In the genomic region with DNA sequence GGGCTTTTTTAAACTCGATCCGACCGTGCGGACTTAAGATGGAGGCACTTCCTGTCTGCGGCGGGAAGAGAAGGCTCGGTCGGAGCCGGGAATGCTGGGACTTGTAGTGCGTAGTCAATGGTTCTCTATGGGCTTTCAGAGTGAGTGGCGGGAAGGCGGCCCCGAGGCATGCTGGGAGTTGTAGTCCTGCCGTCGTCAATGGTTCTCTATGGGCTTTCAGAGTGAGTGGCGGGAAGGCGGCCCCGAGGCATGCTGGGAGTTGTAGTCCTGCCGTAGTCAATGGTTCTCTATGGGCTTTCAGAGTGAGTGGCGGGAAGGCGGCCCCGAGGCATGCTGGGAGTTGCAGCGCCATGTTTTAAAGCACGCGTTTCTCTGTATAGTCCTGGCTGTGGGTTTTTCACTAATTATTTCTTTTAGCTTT, we compare ENCODE assay signal across 8 mouse cellular contexts. TPM values are rescaled to one million over a fixed set of nuclear protein-coding genes. Genes with fewer than 3 reads are reported as not detected.
DNase-seq lines count a peak whose midpoint lies in the region; ATAC-seq and TF ChIP-seq lines count a peak whose summit lies in the region.
"Not testable (repeated sequence)": the region's sequence is repeated elsewhere in the genome, so short reads cannot be mapped to it uniquely, and the experiment has no call there.

No protein-coding gene starts in this region.

- peak; percentile 89 to 95 for ATAC-seq in hematopoietic stem cell, adult 5-6 weeks (replicated peaks in 1 of 2; ENCODE audit: insufficient read depth in 1 of 2, low FRiP score in 2 of 2, low TSS enrichment in 1 of 2, low read depth in 1 of 2, poor library complexity in 2 of 2, severe bottlenecking in 2 of 2)
- ATAC-seq in lung, embryonic 14.5 days (ENCODE audit: insufficient read depth) = peak; percentile 97

- peaks cover 29% of the 10 kb centered on the region for H3K36me3 ChIP-seq in lung, embryonic 14.5 days (ENCODE audit: insufficient read depth)

- peak overlapping the region; percentile 94 for H3K27ac ChIP-seq in lung, embryonic 14.5 days (ENCODE audit: low read depth)
- not testable (repeated sequence) for H3K27ac ChIP-seq in olfactory bulb, adult 2 months (ENCODE audit: insufficient read depth, low read depth, low read length)

- H3K9ac ChIP-seq in lung, embryonic 14.5 days = peak overlapping the region; percentile 90

- WGBS in lung, embryonic 14.5 days = 50% methylated on average over 25 of the region's 25 CpGs
- WGBS in olfactory bulb, adult 2 months = 69% methylated on average over 25 of the region's 25 CpGs

- TF ChIP-seq POLR2A in olfactory bulb, adult 2 months (IDR thresholded peaks at IDR 0.05; ENCODE audit: insufficient read depth, low read depth, low read length) = not testable (repeated sequence)

- H3K4me1 ChIP-seq in lung, embryonic 14.5 days (ENCODE audit: insufficient read depth); olfactory bulb, adult 2 months (ENCODE audit: control insufficient read depth, insufficient read depth, low read length): not testable (repeated sequence)

- DNase-seq in MN1 (ENCODE audit: low spot score) = peak; percentile 98
- peak; percentile 100 for DNase-seq in cerebellum, adult 9-10 months
- peak; percentile 100 for DNase-seq in forelimb bud, embryonic 11.5 days (ENCODE audit: low read depth, low spot score)
- peak; percentile 100 for DNase-seq in layer of hippocampus, adult 8-10 months (ENCODE audit: low spot score in 2 of 2)
- peak; percentile 99 for DNase-seq in lung, embryonic 14.5 days
- DNase-seq in thymus, adult 18-20 months = peak; percentile 100

- not testable (repeated sequence) for TF ChIP-seq CTCF in lung, embryonic 14.5 days (IDR thresholded peaks at IDR 0.05; ENCODE audit: low read depth); olfactory bulb, adult 2 months (IDR thresholded peaks at IDR 0.05; ENCODE audit: insufficient read depth, low read depth, low read length)

- peak overlapping the region; percentile 54 for H3K4me3 ChIP-seq in lung, embryonic 14.5 days (ENCODE audit: low read depth, low read length)
- peak overlapping the region; percentile 92 for H3K4me3 ChIP-seq in olfactory bulb, adult 2 months (ENCODE audit: insufficient read depth, low read depth, low read length)

- not testable (repeated sequence) for H3K27me3 ChIP-seq in lung, embryonic 14.5 days (ENCODE audit: insufficient read depth, low read length)

- not testable (repeated sequence) for H3K4me2 ChIP-seq in lung, embryonic 14.5 days

- H3K9me3 ChIP-seq in lung, embryonic 14.5 days (ENCODE audit: low read depth, low read length) = peaks cover 49% of the 10 kb centered on the region

RNA-seq across cellular contexts. Expression of a gene that starts 0.4 kb away (rescaled TPM):
- total RNA-seq in hematopoietic stem cell, adult 5-6 weeks (2017) = 167 and 207 TPM in 2 replicates
- total RNA-seq in layer of hippocampus, adult 8-10 months (2022) = 100 to 1,000 TPM in 3 of 4 experiments, 10 to 100 TPM in 1; 76.9 to 182 (median 146) TPM
- polyA plus RNA-seq in lung, embryonic 14.5 days (2014; fragmentation: Nextera tagmentation; extraction: Ambion mirVana) = 252 and 439 TPM in 2 replicates
- polyA plus RNA-seq in olfactory bulb, adult 2 months (2012; ENCODE audit: insufficient read depth, insufficient read length, low replicate concordance, missing spikeins) = not detected in 2 replicates
